Mouse (Mus musculus) kidney, embryonic 14.5 days (tissue): ENCODE measurements at regions not wholly inside any gene's neighbourhood (a gene's known extent, or its start where the extent isn't known, plus 50 kb on each side); places are given as distances from the start of the nearest gene placed in this dataset.

ENCODE experiments used
- ATAC-seq: fragments of 200-750 bp; cut with Nextera tagmentation; 2 replicates; pipeline ENCODE4 v1.8.0; 2017; ENCODE audit warnings: moderate number of reproducible peaks, mild to moderate bottlenecking, moderate TSS enrichment, moderate library complexity; ENCODE audit not compliant: low FRiP score, low TSS enrichment
- H3K27ac ChIP-seq: fragments of 300-500 bp; sonication (generic); 2 replicates; pipeline ENCODE4 v1.5.1; 2014; ENCODE audit warnings: low read depth, mild to moderate bottlenecking, low read length, moderate library complexity, mixed read lengths
- H3K27me3 ChIP-seq: fragments of 300-500 bp; sonication (generic); 2 replicates; pipeline ENCODE4 v1.6.1; 2014; ENCODE audit warnings: mild to moderate bottlenecking, low read length; ENCODE audit not compliant: control insufficient read depth, insufficient read depth
- H3K36me3 ChIP-seq: fragments of 300-500 bp; sonication (generic); 2 replicates; pipeline ENCODE4 v1.6.1; 2014; ENCODE audit warnings: low read length, mixed read lengths; ENCODE audit not compliant: control insufficient read depth, insufficient read depth
- H3K4me1 ChIP-seq: fragments of 300-500 bp; sonication (generic); 2 replicates; pipeline ENCODE4 v1.6.1; 2014; ENCODE audit warnings: low read length, mixed read lengths; ENCODE audit not compliant: control insufficient read depth, insufficient read depth
- H3K4me2 ChIP-seq: fragments of 300-500 bp; sonication (generic); replicated peaks from 2 replicates; pipeline ENCODE4 v1.6.1; 2014; ENCODE audit warnings: low read depth, mild to moderate bottlenecking, low read length
- H3K4me3 ChIP-seq: fragments of 300-500 bp; sonication (generic); 2 replicates; pipeline ENCODE4 v1.5.1; 2014; ENCODE audit warnings: mild to moderate bottlenecking, low read length
- H3K9ac ChIP-seq: fragments of 300-500 bp; sonication (generic); 2 replicates; pipeline ENCODE4 v1.6.1; 2014; ENCODE audit warnings: low read depth, mild to moderate bottlenecking, low read length, moderate library complexity
- H3K9me3 ChIP-seq: fragments of 300-500 bp; sonication (generic); 2 replicates; pipeline ENCODE4 v1.6.1; 2016; ENCODE audit warnings: low read length; ENCODE audit not compliant: control insufficient read depth
- WGBS: fragments of 180-500 bp; shearing (Covaris S2); extraction: QIAGEN DNeasy Blood & Tissue Kit; methylation state at CpG from one replicate; pipeline ENCODE4 v1.1.7; 2014; 5-methylcytosine and 5-hydroxymethylcytosine counted together

DNA sequence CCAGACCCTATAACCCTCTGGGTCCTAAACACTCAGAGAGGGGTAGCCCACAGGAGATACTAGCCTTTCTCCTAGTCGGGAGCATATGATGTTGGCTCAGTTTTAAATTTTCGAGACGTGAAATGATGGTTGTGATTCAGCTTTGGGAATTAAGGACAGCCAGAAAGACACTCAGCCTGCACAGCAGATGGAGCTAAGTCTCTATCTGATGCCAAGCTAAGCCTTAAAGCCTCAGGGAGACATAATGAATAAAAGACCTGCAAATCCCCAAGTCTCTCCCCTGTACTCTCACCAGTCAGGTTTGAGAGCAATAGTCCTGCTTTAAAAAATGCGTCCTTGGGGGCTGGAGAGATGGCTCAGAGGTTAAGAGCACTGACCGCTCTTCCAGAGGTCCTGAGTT, 75.3 kb upstream of the Ipo5 start:
- Histone ChIP-seq H3K9me3 (no peaks in the 10 kb centered on the region), H3K4me1 (peaks cover 14% of the 10 kb centered on the region), H3K4me2 (no peak overlapping the region), H3K4me3 (no peak overlapping the region), H3K9ac (no peak overlapping the region), H3K36me3 (no peaks in the 10 kb centered on the region), H3K27me3 (no peaks in the 10 kb centered on the region), H3K27ac (no peak overlapping the region)
- no peak for ATAC-seq
- 69% methylated on average over 5 of the region's 5 CpGs for WGBS

DNA sequence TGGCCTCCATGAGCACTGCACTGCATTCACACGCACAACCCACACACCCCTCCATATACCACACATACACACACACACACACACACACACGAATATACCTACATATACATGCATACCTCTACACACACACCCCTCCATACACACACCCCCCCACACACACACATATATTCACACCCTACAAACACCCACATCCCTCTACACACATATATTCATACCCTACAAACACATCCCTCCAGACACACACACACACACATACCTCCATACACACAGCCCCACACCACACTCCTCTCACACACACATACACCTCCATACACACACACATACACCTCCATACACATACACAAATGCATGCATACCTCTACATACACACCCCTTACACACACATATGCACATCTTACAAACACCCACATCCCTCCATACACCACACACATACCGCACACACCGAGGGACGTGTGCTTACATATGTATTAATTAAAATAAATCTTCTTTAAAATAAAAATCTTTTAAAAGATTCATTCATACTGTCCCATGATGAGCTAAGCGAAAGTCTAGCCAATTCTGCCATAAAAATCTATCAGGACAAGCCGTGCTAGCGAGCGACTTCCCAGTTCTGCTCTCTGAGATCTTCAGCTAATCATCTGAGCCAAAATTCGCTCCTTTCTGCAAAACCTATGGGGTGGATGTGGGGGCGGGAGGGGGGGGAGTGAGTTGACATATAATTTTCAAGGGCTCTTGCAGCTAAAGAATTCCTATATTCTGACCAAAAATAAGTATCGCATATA, 74.3 kb upstream of the Ipo5 start:
- peaks cover 14% of the 10 kb centered on the region for H3K4me1 ChIP-seq
- no peaks in the 10 kb centered on the region for H3K27me3 ChIP-seq
- H3K4me3 ChIP-seq: no peak overlapping the region
- 90% methylated on average over 12 of the region's 12 CpGs for WGBS
- ATAC-seq: no peak
- no peaks in the 10 kb centered on the region for H3K36me3 ChIP-seq
- H3K9me3 ChIP-seq: no peaks in the 10 kb centered on the region
- H3K4me2 ChIP-seq: no peak overlapping the region
- H3K27ac ChIP-seq: no peak overlapping the region
- H3K9ac ChIP-seq: no peak overlapping the region

DNA sequence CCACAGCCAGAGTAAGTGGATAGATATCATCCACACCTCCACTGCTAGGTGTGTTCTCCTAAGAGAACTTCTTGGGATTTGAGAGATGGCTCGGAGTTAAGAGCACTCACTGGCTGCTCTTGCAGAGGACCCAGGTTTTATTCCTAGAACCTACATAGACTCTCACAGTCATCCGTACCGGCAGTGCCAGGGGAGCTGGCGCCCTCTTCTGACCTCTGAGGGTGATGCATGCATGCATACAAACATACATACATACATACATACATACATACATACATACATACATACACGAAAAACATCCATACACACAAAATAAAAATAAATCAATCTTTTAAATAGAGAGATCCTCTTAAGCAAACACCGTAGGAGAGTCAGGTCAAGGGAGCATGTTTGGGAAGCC, 70.1 kb upstream of the Ipo5 start:
- H3K9me3 ChIP-seq: no peaks in the 10 kb centered on the region
- no peak overlapping the region for H3K27ac ChIP-seq
- no peaks in the 10 kb centered on the region for H3K27me3 ChIP-seq
- 0 out of 2 replicates have a peak, but pooled peaks cover 4% of the 10 kb centered on the region for H3K4me1 ChIP-seq
- 87% methylated on average over 6 of the region's 6 CpGs for WGBS
- H3K9ac ChIP-seq: no peak overlapping the region
- no peak overlapping the region for H3K4me2 ChIP-seq
- no peak for ATAC-seq
- no peak overlapping the region for H3K4me3 ChIP-seq
- no peaks in the 10 kb centered on the region for H3K36me3 ChIP-seq

DNA sequence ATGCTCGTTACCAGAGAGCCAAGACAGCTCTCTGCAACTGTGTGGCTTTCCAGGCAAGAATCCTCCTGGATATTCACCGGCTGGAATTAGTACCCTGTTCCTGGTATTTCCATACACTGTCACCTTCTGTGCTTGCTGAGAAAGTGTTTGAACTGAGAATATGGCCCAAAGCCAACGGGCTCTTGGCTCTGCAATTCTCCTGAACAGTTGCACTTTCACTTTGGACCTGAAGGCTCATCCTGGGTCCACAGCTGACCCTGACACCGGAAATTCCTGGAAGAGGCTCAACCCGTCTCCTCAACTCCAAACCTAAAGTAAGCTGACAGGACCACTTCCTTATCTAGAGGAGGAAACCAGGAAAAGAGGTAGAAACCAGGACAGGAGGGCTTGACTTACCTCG, 69.7 kb upstream of the Ipo5 start:
- no peak overlapping the region for H3K9ac ChIP-seq
- H3K27ac ChIP-seq: no peak overlapping the region
- 0 out of 2 replicates have a peak, but pooled peaks cover 5% of the 10 kb centered on the region for H3K4me1 ChIP-seq
- H3K36me3 ChIP-seq: no peaks in the 10 kb centered on the region
- no peaks in the 10 kb centered on the region for H3K27me3 ChIP-seq
- no peak overlapping the region for H3K4me2 ChIP-seq
- no peak for ATAC-seq
- H3K9me3 ChIP-seq: no peaks in the 10 kb centered on the region
- WGBS: 74% methylated on average over 6 of the region's 6 CpGs
- H3K4me3 ChIP-seq: no peak overlapping the region

DNA sequence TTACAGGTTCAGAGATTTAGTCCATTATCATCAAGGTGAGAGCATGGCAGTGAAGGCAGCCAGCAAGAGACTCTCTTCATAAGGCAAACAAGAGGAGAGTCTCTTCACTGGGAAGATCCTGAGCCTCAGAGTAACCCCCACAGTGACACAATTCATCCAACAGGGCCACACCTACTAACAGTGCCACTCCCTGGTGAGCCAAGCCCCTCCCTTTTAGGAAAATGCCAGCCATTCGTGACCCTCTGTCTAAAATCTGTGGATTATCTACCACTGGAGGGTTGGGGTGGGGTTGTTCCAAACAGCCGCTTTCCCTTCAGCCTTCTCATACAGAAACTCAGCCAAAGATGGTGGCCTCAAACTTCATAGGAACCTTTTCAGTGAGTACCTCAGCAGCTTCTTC, 65.9 kb upstream of the Ipo5 start:
- Histone ChIP-seq H3K27ac (no peak overlapping the region), H3K4me3 (no peak overlapping the region), H3K27me3 (no peaks in the 10 kb centered on the region), H3K9ac (no peak overlapping the region), H3K4me2 (no peak overlapping the region), H3K36me3 (no peaks in the 10 kb centered on the region), H3K9me3 (no peaks in the 10 kb centered on the region), H3K4me1 (0 out of 2 replicates have a peak, but pooled peaks cover 14% of the 10 kb centered on the region)
- ATAC-seq: no peak
- 88% methylated on average over 2 of the region's 2 CpGs for WGBS

DNA sequence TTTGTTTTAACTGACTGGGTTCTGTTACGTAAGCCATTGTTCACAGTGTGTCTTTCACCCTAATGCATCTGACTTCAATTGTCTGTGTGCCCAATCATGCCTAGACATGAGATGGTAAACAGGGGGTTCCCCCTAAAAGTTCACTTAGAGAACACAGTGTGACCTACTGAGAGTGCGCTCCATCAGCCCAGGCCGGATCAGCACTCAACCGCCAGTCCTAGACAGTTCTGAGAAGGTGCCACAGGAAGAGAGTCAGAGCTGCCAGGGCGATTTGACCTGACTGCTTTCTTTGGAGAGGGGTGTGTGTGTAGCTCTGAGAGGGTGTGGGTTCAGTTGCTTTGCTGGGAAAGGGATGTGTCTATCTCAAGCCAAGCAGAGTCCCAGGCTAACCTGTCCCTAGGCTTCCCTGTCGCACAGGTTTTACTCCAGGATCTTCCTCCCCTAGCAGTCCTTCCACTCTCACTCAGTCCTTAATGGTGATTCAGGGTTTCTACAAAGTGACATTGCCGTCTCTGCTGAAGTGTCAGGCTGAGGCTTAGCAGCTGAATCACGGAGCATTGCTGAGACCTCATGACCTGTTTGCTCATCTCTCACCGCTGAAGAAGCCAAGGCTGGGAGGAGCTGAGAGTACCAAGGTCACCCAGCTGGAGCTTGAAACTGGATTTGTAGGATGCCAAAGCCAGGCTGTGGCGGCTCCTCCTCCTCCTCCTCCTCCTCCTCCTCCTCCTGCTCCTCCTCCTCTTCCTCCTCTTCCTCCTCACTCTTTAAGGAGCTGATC, 64.8 kb upstream of the Ipo5 start:
- Histone ChIP-seq H3K27me3 (no peaks in the 10 kb centered on the region), H3K4me3 (no peak overlapping the region), H3K4me1 (0 out of 2 replicates have a peak, but pooled peaks cover 14% of the 10 kb centered on the region), H3K9me3 (no peaks in the 10 kb centered on the region), H3K27ac (no peak overlapping the region), H3K9ac (no peak overlapping the region), H3K4me2 (no peak overlapping the region), H3K36me3 (no peaks in the 10 kb centered on the region)
- 51% methylated on average over 10 of the region's 10 CpGs for WGBS
- ATAC-seq: peak; percentile 29; the same call in 1 of the 2 replicates

DNA sequence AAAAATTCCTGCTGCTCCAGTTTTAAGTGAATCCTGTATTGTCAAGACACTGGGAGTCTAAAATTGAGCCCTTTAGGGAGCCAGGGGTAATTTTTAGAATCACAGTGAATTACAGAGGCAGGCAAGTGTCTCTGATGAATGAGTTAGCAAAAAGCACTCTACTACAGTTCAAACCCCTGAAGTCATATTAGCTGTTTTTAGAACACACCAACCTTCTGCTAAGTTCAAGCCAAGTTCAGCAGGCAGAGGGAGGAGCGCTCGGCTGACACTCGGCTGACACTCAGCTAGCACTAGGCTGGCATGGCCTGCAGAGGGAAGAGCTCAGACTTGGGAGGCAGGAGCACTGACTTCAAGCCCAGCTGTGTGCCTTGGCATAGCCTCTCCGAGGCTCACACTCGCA, 64.0 kb upstream of the Ipo5 start:
- Histone ChIP-seq H3K9ac (no peak overlapping the region), H3K9me3 (no peaks in the 10 kb centered on the region), H3K27me3 (no peaks in the 10 kb centered on the region), H3K4me1 (0 out of 2 replicates have a peak, but pooled peaks cover 14% of the 10 kb centered on the region), H3K4me2 (no peak overlapping the region), H3K4me3 (no peak overlapping the region), H3K36me3 (no peaks in the 10 kb centered on the region), H3K27ac (no peak overlapping the region)
- no peak for ATAC-seq
- 43% methylated on average over 5 of the region's 5 CpGs for WGBS

DNA sequence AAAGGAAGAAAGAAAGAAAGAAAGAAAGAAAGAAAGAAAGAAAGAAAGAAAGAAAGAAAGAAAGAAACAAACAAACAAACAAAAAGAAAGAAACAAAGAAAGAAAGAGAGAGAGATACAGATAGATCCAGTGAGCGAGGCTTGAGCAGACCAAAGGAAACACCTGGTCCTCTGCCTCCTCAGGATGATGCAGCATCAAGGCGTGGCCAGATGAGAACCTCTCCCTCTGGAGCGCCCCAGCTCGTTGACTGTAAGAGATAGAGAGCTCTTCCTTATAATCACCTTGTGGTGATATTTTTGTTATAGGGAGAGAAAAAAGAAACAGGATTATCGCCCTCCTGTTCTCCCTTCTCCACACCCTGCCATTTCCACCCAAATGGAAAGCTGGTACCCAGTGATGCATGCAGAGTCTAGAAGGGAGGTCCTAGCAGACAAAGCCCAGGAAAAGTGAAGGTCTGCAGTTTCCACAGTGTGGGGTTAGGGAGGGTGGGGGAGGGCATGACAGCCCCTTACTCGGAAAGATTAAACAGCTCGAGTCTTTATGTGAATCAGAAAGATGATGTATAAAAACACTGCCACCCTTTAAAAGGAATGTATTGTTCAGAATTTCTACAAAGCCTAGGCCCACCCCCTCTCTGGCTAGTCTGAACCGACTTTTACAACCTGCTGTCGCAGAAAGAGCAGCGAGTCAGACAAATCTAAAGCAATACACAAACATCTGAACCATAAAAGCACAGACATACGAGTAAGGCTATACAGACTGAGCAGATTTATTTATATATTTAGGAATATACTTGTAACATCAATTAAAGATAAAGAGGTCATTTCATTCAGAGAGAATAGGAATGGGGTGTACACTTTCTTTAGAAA, 62.7 kb upstream of the Ipo5 start:
- ATAC-seq: peak; percentile 67; the same call in 1 of the 2 replicates
- no peaks in the 10 kb centered on the region for H3K36me3 ChIP-seq
- no peak overlapping the region for H3K9ac ChIP-seq
- H3K9me3 ChIP-seq: no peaks in the 10 kb centered on the region
- no peak overlapping the region for H3K4me3 ChIP-seq
- H3K27me3 ChIP-seq: no peaks in the 10 kb centered on the region
- WGBS: 33% methylated on average over 11 of the region's 11 CpGs
- H3K4me2 ChIP-seq: no peak overlapping the region
- no peak overlapping the region for H3K27ac ChIP-seq
- 0 out of 2 replicates have a peak, but pooled peaks cover 14% of the 10 kb centered on the region for H3K4me1 ChIP-seq
